In genomic region chr12:28309226-28309625, GRCm38 (mm10) we compare ENCODE assay signal across 26 mouse cellular contexts.
DNase-seq lines count a peak whose midpoint lies in the region; ATAC-seq lines count a peak whose summit lies in the region.
"Had no signal": no experiment of that assay in that cellular context is flagged by ENCODE, and none has a peak within 500 bp of the region (broad histone marks: within the 10 kb centered on the region; RNA-seq: fewer than 3 reads in every experiment).

No protein-coding gene starts in this region.

- no peaks in the 10 kb centered on the region for H3K9me3 ChIP-seq in forebrain, embryonic 15.5 days
- no peaks in the 10 kb centered on the region for H3K9me3 ChIP-seq in forebrain, embryonic 12.5 days
- no peaks in the 10 kb centered on the region for H3K9me3 ChIP-seq in neural tube, embryonic 13.5 days
- H3K9me3 ChIP-seq: embryonic facial prominence, embryonic 13.5 days; hindbrain, embryonic 10.5 days; kidney, embryonic 15.5 days; limb, embryonic 13.5 days; lung, embryonic 15.5 days; midbrain, embryonic 13.5 days had no signal

- DNase-seq in layer of hippocampus, adult 9-11 months, result peak; percentile 28
- no peak for DNase-seq in layer of hippocampus, adult 11-12 months (ENCODE audit: low spot score)
- no peak for DNase-seq in neural tube, embryonic 10.5 days (ENCODE audit: extremely low spot score, low spot score)
- DNase-seq in telencephalon, adult 2 months (ENCODE audit: low read depth, low spot score), result peak; percentile 6
- no peak for DNase-seq in kidney, postnatal 10 days
- DNase-seq: adrenal gland, postnatal 25 days; B cell, adult 2 months; cerebellum, adult 8-10 months; gastrocnemius, postnatal 10 days; heart, postnatal 14 days; kidney, adult 18-20 months; kidney, postnatal 36 days; lung, postnatal 36 days; retina, postnatal 1 day; right cerebral cortex, postnatal 14 days had no signal

- no peak overlapping the region for H3K4me3 ChIP-seq in forebrain, embryonic 15.5 days
- no peak overlapping the region for H3K4me3 ChIP-seq in forebrain, embryonic 12.5 days (replicated peaks)
- no peak overlapping the region for H3K4me3 ChIP-seq in neural tube, embryonic 13.5 days
- H3K4me3 ChIP-seq: embryonic facial prominence, embryonic 13.5 days; hindbrain, embryonic 10.5 days; kidney, embryonic 15.5 days; limb, embryonic 13.5 days; lung, embryonic 15.5 days; midbrain, embryonic 13.5 days; myocyte had no signal

- peak overlapping the region; percentile 73 for H3K27ac ChIP-seq in forebrain, embryonic 15.5 days (replicated peaks)
- no peak overlapping the region for H3K27ac ChIP-seq in forebrain, embryonic 12.5 days
- H3K27ac ChIP-seq in neural tube, embryonic 13.5 days (replicated peaks), result no peak overlapping the region; the same call in 1 of the 2 replicates
- H3K27ac ChIP-seq: embryonic facial prominence, embryonic 13.5 days; hindbrain, embryonic 10.5 days; kidney, embryonic 15.5 days; limb, embryonic 13.5 days; lung, embryonic 15.5 days; midbrain, embryonic 13.5 days had no signal

- peak; percentile 89 for ATAC-seq in forebrain, embryonic 15.5 days (replicated peaks)
- no peak for ATAC-seq in forebrain, embryonic 12.5 days (ENCODE audit: low FRiP score)
- ATAC-seq in neural tube, embryonic 13.5 days (ENCODE audit: low read depth), result peak; percentile 36; the same call in 1 of the 2 replicates
- ATAC-seq: midbrain, embryonic 13.5 days had no signal

- peaks cover 16% of the 10 kb centered on the region; the same call in 1 of the 2 replicates for H3K4me1 ChIP-seq in forebrain, embryonic 15.5 days
- H3K4me1 ChIP-seq in forebrain, embryonic 12.5 days, result no peaks in the 10 kb centered on the region
- H3K4me1 ChIP-seq in neural tube, embryonic 13.5 days (replicated peaks), result peaks cover 5% of the 10 kb centered on the region; the same call in 1 of the 2 replicates
- H3K4me1 ChIP-seq: embryonic facial prominence, embryonic 13.5 days; hindbrain, embryonic 10.5 days; kidney, embryonic 15.5 days; limb, embryonic 13.5 days; lung, embryonic 15.5 days; midbrain, embryonic 13.5 days had no signal

- WGBS in forebrain, embryonic 15.5 days, result 27% methylated on average over 5 of the region's 5 CpGs
- 58% methylated on average over 5 of the region's 5 CpGs for WGBS in forebrain, embryonic 12.5 days
- 48% methylated on average over 5 of the region's 5 CpGs for WGBS in neural tube, embryonic 13.5 days

- H3K9ac ChIP-seq in forebrain, embryonic 15.5 days (replicated peaks), result no peak overlapping the region
- H3K9ac ChIP-seq in forebrain, embryonic 12.5 days, result no peak overlapping the region
- H3K9ac ChIP-seq in neural tube, embryonic 13.5 days, result no peak overlapping the region
- H3K9ac ChIP-seq: embryonic facial prominence, embryonic 13.5 days; kidney, embryonic 15.5 days; limb, embryonic 13.5 days; lung, embryonic 15.5 days; midbrain, embryonic 13.5 days had no signal

- H3K36me3 ChIP-seq in forebrain, embryonic 15.5 days, result no peaks in the 10 kb centered on the region
- no peaks in the 10 kb centered on the region for H3K36me3 ChIP-seq in forebrain, embryonic 12.5 days (replicated peaks)
- no peaks in the 10 kb centered on the region for H3K36me3 ChIP-seq in neural tube, embryonic 13.5 days
- H3K36me3 ChIP-seq: embryonic facial prominence, embryonic 13.5 days; hindbrain, embryonic 10.5 days; kidney, embryonic 15.5 days; limb, embryonic 13.5 days; lung, embryonic 15.5 days; midbrain, embryonic 13.5 days had no signal

- no peak overlapping the region for H3K4me2 ChIP-seq in forebrain, embryonic 15.5 days (replicated peaks)
- no peak overlapping the region for H3K4me2 ChIP-seq in forebrain, embryonic 12.5 days
- no peak overlapping the region for H3K4me2 ChIP-seq in neural tube, embryonic 13.5 days
- H3K4me2 ChIP-seq: embryonic facial prominence, embryonic 13.5 days; kidney, embryonic 15.5 days; limb, embryonic 13.5 days; liver, embryonic 11.5 days; lung, embryonic 15.5 days; midbrain, embryonic 13.5 days had no signal

- H3K27me3 ChIP-seq in forebrain, embryonic 15.5 days, result no peaks in the 10 kb centered on the region
- no peaks in the 10 kb centered on the region for H3K27me3 ChIP-seq in forebrain, embryonic 12.5 days
- H3K27me3 ChIP-seq in neural tube, embryonic 13.5 days, result no peaks in the 10 kb centered on the region
- H3K27me3 ChIP-seq: embryonic facial prominence, embryonic 13.5 days; kidney, embryonic 15.5 days; limb, embryonic 13.5 days; lung, embryonic 15.5 days; midbrain, embryonic 13.5 days had no signal

Comparison
In these comparisons a context has a peak if more than half of its experiments do, and no peak if none do; other contexts are left out.
1. DNase-seq: peak in layer of hippocampus, adult 9-11 months (single experiment) and telencephalon, adult 2 months (single experiment); none in layer of hippocampus, adult 11-12 months (single experiment), neural tube, embryonic 10.5 days (single experiment) and kidney, postnatal 10 days (single experiment).